Mouse (Mus musculus): ENCODE results near the gene Fuca1.
A peak's percentile ranks its signal among the peaks of the same experiment; 100 is the strongest.

The Fuca1 gene

DNA sequence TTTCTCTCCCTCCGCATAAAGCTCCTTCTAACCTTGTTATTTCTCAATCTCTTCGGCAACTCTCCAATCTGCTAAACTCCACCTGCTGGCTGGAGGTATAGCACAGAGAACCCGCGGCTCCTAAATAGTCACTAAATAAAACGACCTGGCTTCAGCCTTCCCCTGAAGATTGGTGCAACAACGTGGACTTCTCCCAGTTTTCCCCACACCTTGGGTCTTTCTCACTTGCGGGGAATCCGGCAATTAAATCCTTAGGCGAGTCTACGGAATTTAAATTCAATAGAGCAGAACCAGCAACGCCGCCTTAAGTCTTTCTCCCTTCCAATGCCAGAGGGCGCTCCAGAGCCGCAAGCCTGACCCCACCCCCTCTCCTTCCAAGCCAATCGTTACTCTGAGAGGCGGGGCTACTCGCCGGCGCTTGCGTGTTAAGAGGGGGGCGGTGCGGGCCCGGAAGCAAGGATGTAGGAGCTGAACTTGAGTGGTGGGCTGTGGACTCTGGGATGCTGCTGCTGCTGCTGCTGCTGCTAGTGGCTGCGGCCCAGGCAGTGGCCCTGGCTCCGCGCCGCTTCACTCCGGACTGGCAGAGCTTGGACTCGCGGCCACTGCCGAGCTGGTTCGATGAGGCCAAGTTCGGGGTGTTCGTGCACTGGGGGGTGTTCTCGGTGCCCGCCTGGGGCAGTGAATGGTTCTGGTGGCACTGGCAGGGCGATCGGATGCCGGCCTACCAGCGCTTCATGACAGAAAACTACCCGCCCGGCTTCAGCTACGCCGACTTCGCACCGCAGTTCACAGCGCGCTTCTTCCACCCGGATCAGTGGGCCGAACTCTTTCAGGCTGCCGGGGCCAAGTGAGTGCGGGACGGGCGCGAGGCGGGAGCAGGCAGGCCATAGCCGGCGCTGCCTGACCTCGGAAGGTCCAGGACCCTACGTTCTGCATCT, at the start of gene Fuca1:
Gene Fuca1, plus strand, starts transcription at position 432 of the 938 bp plus-strand sequence.
- DNase-seq (ENCODE audit: low spot score), result peak; percentile 96

- DNase-seq (ENCODE audit: low spot score), result no peak
Measured at GRCm38 (mm10) chr4:135872015-135872414, 48.5 kb upstream of the Fuca1 start.

DNA sequence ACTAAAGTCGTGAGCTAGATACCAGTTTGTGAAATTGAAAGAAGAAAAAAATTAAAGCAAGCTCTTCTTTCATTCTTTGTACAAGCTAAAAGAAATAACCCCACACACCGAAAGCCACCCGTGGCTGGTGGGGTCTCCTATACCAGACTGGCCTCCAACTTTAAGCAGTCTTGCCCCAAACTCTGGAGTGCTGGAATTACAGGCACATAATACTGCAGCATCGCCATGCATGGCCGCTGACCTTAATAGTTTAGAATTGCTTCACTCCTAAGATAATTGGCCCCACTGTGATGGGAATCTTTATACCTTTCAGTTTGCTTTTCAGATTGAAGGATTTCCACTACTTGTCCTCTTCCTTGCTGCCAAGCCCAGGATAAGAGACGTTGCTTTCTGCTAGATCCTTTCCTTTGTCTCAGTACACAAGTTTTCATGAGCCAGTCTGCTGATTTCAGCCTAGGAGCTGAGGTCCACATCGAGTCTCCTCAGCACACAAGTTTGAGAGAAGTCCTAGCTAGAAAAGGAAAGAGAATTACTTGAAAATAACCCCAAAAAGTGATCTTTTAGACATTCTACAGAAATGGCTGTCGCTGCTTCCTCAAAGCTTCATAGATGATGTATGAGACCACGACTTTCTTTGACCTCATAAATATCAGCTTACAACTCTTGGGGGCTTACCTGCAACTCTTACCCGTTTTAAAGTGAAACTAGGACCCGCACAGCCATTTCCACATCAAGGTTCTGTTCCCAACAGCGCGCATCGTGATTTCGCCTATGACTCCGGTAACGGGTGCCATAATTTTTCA, 47.7 kb upstream of the Fuca1 start:
- DNase-seq (ENCODE audit: low spot score), result no peak

DNA sequence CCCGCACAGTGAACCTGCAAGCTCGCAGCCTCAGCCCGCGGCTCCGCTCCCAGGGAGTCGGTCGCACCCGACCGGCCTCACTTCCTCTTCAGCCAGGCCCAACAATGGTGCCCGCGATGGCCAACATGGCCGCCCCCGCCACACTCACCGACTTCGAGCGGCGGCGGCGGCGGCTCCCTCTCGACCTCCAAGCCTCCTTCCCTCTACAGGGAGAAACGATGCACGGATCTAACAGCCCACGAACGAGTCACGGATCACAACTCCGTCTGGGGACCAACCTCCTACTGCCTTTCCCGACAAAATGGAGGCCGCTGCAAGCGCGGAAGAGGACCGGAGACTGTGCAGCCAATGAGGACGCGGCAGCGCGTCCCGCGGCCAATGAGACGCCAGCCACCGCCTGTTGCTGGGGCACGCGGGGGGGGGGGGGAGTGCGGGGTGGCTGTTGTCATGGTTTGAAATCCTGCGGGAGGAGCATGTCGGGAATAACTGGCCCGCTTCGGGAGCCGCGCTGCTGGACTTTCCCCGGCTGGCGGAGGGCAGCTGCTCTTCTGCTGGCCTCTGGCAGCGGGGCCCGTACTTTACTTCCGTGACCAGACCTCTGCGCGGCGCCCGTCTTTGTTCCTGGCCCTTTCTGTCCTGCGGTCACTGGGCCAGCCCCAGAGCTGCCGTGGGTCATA, 46.9 kb upstream of the Fuca1 start, which contains the start of gene Pnrc2:
Gene Pnrc2, minus strand, starts transcription at position 325 of the 677 bp plus-strand sequence.
- DNase-seq (ENCODE audit: low spot score), result peak; percentile 83

DNA sequence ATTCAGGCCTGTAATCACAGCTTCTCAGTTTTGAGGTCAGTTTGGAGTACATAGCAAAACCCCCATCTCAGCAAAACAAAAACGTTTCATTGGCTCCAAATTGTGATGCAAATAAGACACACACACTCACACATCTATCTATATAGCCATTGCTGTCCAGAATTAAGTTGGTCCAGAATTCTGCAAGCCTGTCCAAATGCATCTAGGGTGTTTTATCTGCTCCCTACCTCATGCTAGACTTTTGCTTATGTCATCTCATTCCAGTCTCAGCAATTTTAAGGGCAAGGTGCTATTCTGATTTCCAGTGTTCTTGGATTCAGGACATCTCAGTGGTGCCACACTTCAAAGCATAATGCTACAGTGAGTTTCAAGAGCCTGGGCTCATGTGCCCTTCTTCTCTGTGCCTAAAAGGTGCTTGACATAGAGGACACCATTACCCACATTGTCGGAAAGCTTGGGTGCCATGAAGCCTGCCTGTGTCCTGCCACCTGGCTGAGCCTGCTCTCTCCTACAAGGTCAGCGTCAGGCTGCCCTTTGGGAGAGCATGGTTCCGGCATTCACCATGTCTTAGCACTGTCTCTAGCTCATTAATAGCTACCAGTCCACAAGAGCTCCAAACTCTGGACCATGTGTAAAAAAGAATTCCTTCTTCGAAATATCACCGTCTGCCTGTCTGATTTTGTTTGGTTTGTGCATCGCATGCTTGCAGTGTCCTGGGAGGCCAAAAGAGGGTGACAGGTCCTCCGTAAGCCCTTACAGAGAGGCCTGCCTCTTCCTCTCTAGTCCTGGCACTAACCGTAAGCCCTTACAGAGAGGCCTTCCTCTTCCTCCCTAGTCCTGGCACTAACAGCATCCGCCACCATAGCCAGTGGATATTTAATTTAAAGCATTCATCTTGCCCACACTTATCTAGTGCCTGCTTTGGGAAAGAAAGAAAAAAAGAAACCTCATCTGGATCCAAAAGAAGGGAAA, 45.7 kb upstream of the Fuca1 start:
- no peak for DNase-seq (ENCODE audit: low spot score)

DNA sequence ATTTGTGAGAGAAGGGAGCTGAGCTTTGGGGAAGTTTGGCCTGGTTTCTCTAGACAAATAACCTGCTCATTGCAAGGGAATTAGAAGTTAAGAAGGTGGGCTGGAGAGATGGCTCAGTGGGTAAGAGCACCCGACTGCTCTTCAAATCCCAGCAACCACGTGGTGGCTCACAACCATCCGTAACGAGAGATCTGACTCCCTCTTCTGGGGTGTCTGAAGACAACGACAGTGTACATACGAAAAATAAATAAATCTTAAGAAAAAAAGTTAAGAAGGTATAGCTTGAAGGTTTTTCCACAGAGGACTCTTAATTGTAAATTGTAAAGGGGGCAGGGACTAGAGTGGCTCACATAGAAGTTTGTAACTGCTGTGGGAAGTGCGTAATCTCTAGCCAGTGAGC, 45.0 kb upstream of the Fuca1 start:
- no peak for DNase-seq (ENCODE audit: low spot score)

- DNase-seq (ENCODE audit: low spot score), result peak; percentile 55
Measured at GRCm38 (mm10) chr4:135875991-135876582, 44.4 kb upstream of the Fuca1 start.

GRCm38 (mm10) chr4:135876583-135877020, 43.9 kb upstream of the Fuca1 start:
- DNase-seq (ENCODE audit: low spot score), result peak; percentile 75

DNA sequence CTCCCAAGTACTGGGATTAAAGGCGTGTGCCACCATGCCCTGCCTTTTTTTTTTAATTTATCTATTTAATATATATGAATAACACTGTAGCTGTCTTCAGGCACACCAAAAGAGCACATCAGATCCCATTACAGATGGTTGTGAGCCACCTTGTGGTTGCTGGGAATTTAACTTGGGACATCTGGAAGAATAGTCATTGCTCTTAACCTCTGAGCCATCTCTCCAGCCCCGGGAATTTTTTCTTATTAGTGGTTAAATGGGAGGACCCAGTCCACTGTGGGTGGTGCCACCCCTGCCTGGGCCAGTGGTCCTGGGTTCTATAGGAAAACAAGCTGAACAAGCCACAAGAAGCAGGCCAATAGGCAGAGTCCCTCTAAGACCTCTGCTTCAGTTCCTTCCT, 42.8 kb upstream of the Fuca1 start:
- DNase-seq (ENCODE audit: low spot score), result no peak

- no peak for DNase-seq (ENCODE audit: low spot score)
Measured at GRCm38 (mm10) chr4:135879021-135879420, 41.5 kb upstream of the Fuca1 start.

GRCm38 (mm10) chr4:135880018-135880417, 40.5 kb upstream of the Fuca1 start:
- DNase-seq (ENCODE audit: low spot score), result no peak

- no peak for DNase-seq (ENCODE audit: low spot score)
Measured at GRCm38 (mm10) chr4:135880576-135880975, 40.0 kb upstream of the Fuca1 start.

DNA sequence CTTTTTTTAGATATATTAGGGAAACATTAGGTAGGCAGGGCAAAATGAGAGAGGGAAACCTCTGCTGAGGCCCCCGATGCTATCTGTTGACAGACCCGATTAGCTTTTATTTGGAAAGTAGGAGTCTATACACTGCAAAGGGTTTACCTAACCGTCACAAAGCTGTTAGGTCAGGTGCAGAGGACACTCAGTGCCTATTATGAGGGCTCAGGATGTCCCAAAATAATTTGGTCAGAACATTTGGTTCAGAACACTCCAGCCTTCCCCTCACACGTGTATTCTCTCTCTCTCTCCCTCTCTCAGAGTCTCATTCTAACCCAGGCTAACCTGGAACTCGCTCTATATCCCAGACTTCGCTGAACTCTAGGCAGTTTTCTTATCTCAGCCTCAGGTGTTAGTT, 38.5 kb upstream of the Fuca1 start:
- no peak for DNase-seq (ENCODE audit: low spot score)

DNA sequence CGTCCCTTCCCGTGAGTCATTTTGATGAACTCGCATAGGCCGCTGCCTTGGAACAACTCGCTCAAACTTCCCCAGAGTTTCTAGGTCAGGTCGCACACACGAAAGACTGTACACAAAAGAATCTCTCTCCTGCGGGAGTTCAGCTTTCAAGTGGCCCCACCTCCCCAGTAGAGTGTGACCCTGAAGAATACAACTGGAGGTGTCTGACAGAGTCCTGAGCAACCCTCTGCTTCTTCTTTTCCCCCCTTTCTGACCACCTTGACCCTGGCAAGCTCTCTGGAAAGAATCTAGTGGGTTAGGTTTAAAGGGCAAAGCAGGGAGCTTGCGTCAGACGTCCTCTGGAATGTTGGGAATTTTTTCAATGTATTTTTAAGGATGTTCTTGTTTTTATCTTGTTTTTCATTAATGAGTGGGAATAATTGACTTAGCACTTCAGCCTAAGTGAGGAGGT, 37.1 kb upstream of the Fuca1 start:
- no peak for DNase-seq (ENCODE audit: low spot score)

GRCm38 (mm10) chr4:135883881-135884516, 36.5 kb upstream of the Fuca1 start:
- no peak for DNase-seq (ENCODE audit: low spot score)

DNA sequence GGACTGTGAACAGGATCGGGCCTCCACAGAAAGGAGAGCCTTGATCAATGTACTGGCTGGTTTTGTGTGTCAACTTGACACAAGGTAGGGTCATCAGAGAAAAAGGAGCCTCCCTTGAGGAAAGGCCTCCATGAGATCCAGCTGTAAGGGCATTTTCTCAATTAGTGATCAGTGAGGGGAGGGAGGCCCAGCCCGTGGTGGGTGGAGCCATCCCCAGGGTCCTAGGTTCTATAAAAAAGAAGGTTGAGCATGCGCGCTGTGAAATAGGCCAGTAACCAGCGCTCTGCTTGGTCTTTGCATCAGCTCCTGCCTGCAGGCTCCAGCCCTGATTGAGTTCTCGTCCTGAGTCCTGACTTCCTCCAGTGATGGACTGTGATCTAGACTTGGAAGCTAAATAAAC, 36.0 kb upstream of the Fuca1 start:
- DNase-seq (ENCODE audit: low spot score), result no peak

DNA sequence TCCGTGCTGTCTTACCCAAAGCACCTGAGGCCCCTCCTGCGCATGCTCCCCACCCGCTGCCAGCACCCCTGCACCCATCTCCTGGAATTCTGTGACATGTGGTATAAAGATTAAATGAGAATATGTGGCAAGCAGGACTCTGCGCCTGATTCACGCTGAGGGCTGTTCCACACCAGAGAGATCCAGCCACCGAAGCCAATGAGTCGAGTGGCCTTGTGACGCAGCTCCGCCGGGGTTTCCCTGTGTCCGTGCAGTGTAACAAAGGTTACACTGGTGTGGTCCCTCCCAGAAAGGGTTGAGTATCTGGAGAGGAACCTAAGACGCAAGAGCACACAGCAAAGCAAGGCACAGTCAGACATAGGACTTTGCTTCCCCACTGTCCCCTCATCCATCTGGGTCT, 34.9 kb upstream of the Fuca1 start:
- DNase-seq (ENCODE audit: low spot score), result peak; percentile 24

- DNase-seq (ENCODE audit: low spot score), result no peak
Measured at GRCm38 (mm10) chr4:135886184-135886583, 34.4 kb upstream of the Fuca1 start.

GRCm38 (mm10) chr4:135888448-135889057, 32.0 kb upstream of the Fuca1 start:
- no peak for DNase-seq (ENCODE audit: low spot score)

Data from spleen, adult 12 weeks (tissue).